Mouse (Mus musculus): Measurements from ENCODE around the gene Rtn4rl2. TPM values are rescaled to one million over a fixed set of nuclear protein-coding genes. Genes with fewer than 3 reads are reported as not detected.
A peak's percentile ranks its signal among the peaks of the same experiment; 100 is the strongest.

Gene Rtn4rl2
- polyA plus RNA-seq, 1 experiment, result 2.7 TPM

DNA sequence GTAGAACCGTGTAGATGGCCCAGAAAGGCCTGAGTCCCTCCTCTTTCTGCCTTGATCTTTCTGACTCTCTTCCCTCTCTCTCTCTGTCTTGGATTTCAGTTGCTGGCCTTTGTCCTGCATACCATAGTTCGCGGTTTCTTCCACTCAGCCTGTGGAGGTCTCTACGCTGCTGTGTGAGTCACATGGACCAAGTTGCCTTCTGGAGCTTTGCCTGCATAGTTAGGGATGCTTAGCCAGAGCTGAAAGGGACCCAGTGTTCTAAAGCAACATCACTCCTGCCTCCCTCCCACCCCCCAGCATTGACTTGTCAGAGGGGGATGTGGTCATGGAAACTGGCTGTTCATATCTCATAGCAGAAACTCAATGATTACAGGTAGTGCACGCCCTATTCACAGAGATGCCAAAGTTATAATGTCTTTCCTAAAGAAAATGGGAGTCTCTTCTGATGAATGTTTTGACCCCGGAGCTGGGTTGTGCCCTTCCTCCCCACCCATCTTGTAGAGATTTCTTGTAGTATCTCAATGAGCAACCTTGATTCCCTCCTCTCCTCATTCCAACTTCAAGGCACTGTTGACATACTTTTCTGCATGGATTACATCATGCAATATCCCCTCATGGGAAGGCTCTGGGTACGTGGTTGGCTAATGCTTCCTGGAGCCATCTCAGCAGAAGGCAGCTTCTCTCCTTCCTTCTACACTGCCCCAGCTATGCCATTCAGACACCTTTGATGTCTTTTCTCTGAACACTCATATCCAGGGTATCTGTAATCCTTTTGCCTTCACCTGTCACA lies 26.3 kb downstream of the Rtn4rl2 start:
- H3K4me1 ChIP-seq (ENCODE audit: control insufficient read depth, insufficient read depth, low read length), result no peaks in the 10 kb centered on the region
- TF ChIP-seq POLR2A (IDR thresholded peaks at IDR 0.05; ENCODE audit: control insufficient read depth, low read depth, low read length) (no peak), CTCF (IDR thresholded peaks at IDR 0.05; ENCODE audit: control insufficient read depth, insufficient read depth, insufficient replicate concordance, low read depth, low read length) (no peak)
- H3K4me3 ChIP-seq (ENCODE audit: control insufficient read depth, low read depth, low read length), result no peak overlapping the region
- no peaks in the 10 kb centered on the region for H3K36me3 ChIP-seq (ENCODE audit: control insufficient read depth, insufficient read depth, low read length)
- no peaks in the 10 kb centered on the region for H3K27me3 ChIP-seq (ENCODE audit: control insufficient read depth, insufficient read depth, low read length)
- H3K27ac ChIP-seq (ENCODE audit: control insufficient read depth, insufficient read depth, low read depth, low read length), result no peak overlapping the region

DNA sequence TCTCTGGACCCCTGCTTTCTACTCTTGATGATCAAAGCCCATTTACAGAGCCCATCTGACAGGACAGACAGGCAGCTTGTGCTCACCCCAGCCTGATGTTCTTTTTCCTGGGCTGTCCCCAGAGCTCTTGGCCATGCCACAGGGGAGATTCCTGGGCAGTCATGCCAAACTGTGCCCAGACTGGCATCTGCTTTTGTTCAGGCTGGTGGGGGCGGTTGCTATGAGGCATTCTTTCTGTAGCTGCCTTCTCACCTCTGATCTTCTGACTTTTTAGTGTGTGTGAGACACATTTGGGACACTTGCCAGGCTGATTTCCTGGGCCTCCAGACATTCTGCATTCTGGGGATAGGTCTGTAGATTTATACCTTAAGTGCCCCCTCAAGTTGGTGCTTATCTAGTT lies 28.0 kb downstream of the Rtn4rl2 start:
- H3K36me3 ChIP-seq (ENCODE audit: control insufficient read depth, insufficient read depth, low read length), result no peaks in the 10 kb centered on the region
- TF ChIP-seq CTCF (IDR thresholded peaks at IDR 0.05; ENCODE audit: control insufficient read depth, insufficient read depth, insufficient replicate concordance, low read depth, low read length) (no peak), POLR2A (IDR thresholded peaks at IDR 0.05; ENCODE audit: control insufficient read depth, low read depth, low read length) (no peak)
- H3K4me1 ChIP-seq (ENCODE audit: control insufficient read depth, insufficient read depth, low read length), result no peaks in the 10 kb centered on the region
- no peak overlapping the region for H3K4me3 ChIP-seq (ENCODE audit: control insufficient read depth, low read depth, low read length)
- H3K27me3 ChIP-seq (ENCODE audit: control insufficient read depth, insufficient read depth, low read length), result no peaks in the 10 kb centered on the region
- no peak overlapping the region for H3K27ac ChIP-seq (ENCODE audit: control insufficient read depth, insufficient read depth, low read depth, low read length)

DNA sequence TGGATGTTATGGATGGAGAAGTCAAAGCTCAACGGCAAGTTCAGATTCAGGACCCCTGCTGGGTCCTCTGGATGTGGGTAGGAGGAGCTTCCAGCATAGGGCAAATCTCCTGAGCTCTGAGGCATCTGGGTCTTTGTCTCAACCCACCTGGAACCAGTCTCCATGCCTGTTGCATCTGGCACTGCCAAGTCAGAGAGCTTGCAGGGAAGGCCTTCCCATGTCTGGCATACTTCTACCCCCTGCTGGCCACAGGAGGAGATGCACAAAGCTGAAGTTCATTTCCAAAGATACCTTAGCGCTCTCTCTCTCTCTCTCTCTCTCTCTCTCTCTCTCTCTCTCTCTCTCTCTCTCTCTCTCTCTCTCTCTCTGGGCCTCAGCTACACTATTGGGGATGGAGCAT lies 30.8 kb downstream of the Rtn4rl2 start:
- peaks cover 8% of the 10 kb centered on the region for H3K4me1 ChIP-seq (ENCODE audit: control insufficient read depth, insufficient read depth, low read length)
- no peak overlapping the region for H3K4me3 ChIP-seq (ENCODE audit: control insufficient read depth, low read depth, low read length)
- TF ChIP-seq POLR2A (IDR thresholded peaks at IDR 0.05; ENCODE audit: control insufficient read depth, low read depth, low read length) (no peak), CTCF (IDR thresholded peaks at IDR 0.05; ENCODE audit: control insufficient read depth, insufficient read depth, insufficient replicate concordance, low read depth, low read length) (peak; percentile 66; the same call in 1 of the 2 replicates)
- no peaks in the 10 kb centered on the region for H3K36me3 ChIP-seq (ENCODE audit: control insufficient read depth, insufficient read depth, low read length)
- H3K27ac ChIP-seq (ENCODE audit: control insufficient read depth, insufficient read depth, low read depth, low read length), result no peak overlapping the region
- no peaks in the 10 kb centered on the region for H3K27me3 ChIP-seq (ENCODE audit: control insufficient read depth, insufficient read depth, low read length)

DNA sequence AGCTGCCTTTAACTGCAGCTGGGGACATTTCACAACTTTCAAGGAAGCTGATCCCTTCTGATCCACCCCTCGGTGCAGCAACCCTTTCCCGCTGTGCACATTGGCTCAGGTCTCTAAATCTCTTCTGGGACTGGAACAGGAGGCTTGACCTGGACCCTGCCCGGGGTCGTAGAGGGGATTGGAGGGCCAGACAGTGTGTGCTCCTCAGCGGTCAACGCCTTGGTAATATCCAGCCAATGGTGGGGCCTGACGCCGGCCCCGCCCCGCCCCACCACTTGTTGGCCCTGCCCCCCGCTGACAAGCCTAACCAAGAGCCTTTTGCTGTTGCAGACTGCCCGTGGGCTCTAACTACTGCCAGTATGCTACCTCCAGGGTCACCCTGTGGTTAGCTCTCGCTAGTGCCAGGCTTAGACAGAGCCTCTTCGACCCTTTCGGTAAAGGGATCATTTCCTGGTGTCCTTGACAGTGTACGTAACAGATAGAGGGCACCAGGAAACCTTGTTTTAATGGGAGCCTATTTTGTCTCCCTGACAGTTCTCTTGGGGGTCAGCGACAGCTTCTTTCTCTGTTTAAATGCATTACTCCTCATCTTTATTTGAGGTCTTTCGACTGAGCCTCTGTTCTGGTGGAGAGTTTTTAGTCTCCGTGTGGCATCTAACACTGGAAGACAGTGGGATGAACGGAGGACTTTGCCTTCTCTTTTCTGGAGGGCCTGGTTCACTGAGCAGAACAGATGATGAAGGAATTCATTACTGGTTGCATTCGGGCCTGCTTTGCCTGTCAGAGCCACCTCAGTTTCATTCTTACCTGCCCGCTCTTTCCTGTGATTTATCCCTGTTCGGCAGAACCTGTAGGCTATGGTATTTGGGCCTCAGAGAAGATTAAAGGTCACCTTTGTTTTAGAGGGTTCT lies 35.1 kb downstream of the Rtn4rl2 start:
- Histone ChIP-seq H3K27me3 (ENCODE audit: control insufficient read depth, insufficient read depth, low read length) (no peaks in the 10 kb centered on the region), H3K4me1 (ENCODE audit: control insufficient read depth, insufficient read depth, low read length) (peaks cover 8% of the 10 kb centered on the region), H3K36me3 (ENCODE audit: control insufficient read depth, insufficient read depth, low read length) (no peaks in the 10 kb centered on the region), H3K27ac (ENCODE audit: control insufficient read depth, insufficient read depth, low read depth, low read length) (peak overlapping the region; percentile 57), H3K4me3 (ENCODE audit: control insufficient read depth, low read depth, low read length) (peak overlapping the region; percentile 27)
- TF ChIP-seq CTCF (IDR thresholded peaks at IDR 0.05; ENCODE audit: control insufficient read depth, insufficient read depth, insufficient replicate concordance, low read depth, low read length) (no peak), POLR2A (IDR thresholded peaks at IDR 0.05; ENCODE audit: control insufficient read depth, low read depth, low read length) (no peak)

DNA sequence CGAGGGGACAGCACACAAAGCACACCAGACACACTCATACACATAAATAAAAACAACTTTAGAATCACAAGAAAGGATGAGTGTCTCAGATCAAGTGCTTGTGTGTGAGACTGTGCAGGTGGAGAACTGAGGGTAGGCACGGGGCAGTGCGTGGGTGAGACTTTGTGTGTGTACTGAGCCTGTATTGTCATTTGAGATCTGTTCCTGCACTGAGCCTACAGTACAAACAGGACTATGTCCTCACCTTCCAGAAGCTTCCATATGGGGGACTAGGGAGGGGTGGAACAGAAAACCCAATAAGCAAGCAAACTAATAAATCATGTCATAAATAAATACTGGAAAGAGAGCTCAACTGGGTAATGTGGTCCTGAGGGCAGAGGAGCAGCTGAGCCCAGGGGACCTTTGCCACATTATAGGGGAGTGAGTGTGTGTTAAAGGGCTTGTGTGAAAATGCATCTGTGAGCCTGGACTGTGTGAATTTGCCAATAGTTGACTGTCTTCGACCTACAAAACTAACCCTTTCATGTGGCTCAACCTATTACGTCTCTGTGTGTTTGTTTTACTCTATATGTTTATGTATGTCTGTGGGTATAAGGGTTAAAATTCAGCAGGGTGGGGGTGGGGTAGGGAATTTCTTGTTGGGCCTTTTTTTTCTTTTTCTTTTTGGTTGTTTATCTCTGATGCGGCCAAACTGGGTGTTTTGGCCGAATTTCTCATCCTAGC lies 35.9 kb downstream of the Rtn4rl2 start:
- no peak overlapping the region for H3K4me3 ChIP-seq (ENCODE audit: control insufficient read depth, low read depth, low read length)
- H3K27ac ChIP-seq (ENCODE audit: control insufficient read depth, insufficient read depth, low read depth, low read length), result no peak overlapping the region
- no peak for TF ChIP-seq CTCF (IDR thresholded peaks at IDR 0.05; ENCODE audit: control insufficient read depth, insufficient read depth, insufficient replicate concordance, low read depth, low read length)
- TF ChIP-seq POLR2A (IDR thresholded peaks at IDR 0.05; ENCODE audit: control insufficient read depth, low read depth, low read length), result no peak
- H3K36me3 ChIP-seq (ENCODE audit: control insufficient read depth, insufficient read depth, low read length), result no peaks in the 10 kb centered on the region
- peaks cover 8% of the 10 kb centered on the region for H3K4me1 ChIP-seq (ENCODE audit: control insufficient read depth, insufficient read depth, low read length)
- no peaks in the 10 kb centered on the region for H3K27me3 ChIP-seq (ENCODE audit: control insufficient read depth, insufficient read depth, low read length)

DNA sequence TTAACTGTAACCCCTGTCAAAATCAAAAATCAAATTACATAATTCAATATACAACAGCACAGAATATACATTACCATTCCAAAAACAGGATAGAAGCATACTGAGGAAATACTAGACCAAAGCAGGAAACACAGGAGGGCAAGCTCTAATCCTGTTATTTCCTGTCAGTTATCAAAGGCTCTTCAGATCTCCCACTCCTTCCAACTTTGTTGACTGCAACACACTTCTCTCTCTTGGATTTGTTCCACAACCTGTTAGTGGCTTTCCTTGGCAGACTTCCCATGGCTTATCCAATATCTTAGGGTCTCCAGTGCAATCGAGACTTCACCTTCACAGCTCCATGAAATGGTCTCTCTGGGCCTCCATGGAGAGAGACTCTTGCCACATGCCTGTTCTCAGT lies 41.3 kb downstream of the Rtn4rl2 start:
- H3K4me3 ChIP-seq (ENCODE audit: control insufficient read depth, low read depth, low read length), result no peak overlapping the region

DNA sequence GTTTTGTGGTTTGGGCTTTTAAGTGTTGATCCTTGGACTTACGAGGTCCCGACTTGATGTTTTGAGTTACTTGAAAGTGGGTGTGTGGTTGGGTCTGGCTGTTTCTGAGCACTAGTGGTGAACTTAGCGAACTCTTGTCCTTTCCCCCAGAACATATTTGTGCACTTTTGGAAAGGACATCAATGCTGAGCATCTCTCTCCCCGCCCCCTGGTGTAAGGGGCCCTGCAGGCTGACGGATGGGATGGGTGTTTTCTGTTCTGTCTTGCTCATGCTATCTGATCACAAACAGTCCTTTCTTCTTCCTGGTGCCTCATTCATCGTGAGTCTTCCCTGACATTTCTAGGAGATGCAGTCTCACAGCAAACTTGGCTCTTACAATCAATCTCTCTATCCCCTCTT lies 42.9 kb downstream of the Rtn4rl2 start:
- H3K4me3 ChIP-seq (ENCODE audit: control insufficient read depth, low read depth, low read length), result no peak overlapping the region
- H3K27ac ChIP-seq (ENCODE audit: control insufficient read depth, insufficient read depth, low read depth, low read length), result no peak overlapping the region
- H3K4me1 ChIP-seq (ENCODE audit: control insufficient read depth, insufficient read depth, low read length), result peaks cover 16% of the 10 kb centered on the region
- no peaks in the 10 kb centered on the region for H3K27me3 ChIP-seq (ENCODE audit: control insufficient read depth, insufficient read depth, low read length)
- no peak for TF ChIP-seq CTCF (IDR thresholded peaks at IDR 0.05; ENCODE audit: control insufficient read depth, insufficient read depth, insufficient replicate concordance, low read depth, low read length)
- no peak for TF ChIP-seq POLR2A (IDR thresholded peaks at IDR 0.05; ENCODE audit: control insufficient read depth, low read depth, low read length)
- no peaks in the 10 kb centered on the region for H3K36me3 ChIP-seq (ENCODE audit: control insufficient read depth, insufficient read depth, low read length)

More for the DNA sequence above, 41.3 kb downstream of the Rtn4rl2 start:
- no peak overlapping the region for H3K27ac ChIP-seq (ENCODE audit: control insufficient read depth, insufficient read depth, low read depth, low read length)
- H3K27me3 ChIP-seq (ENCODE audit: control insufficient read depth, insufficient read depth, low read length), result no peaks in the 10 kb centered on the region
- no peak for TF ChIP-seq CTCF (IDR thresholded peaks at IDR 0.05; ENCODE audit: control insufficient read depth, insufficient read depth, insufficient replicate concordance, low read depth, low read length)
- H3K4me1 ChIP-seq (ENCODE audit: control insufficient read depth, insufficient read depth, low read length), result peaks cover 8% of the 10 kb centered on the region
- no peaks in the 10 kb centered on the region for H3K36me3 ChIP-seq (ENCODE audit: control insufficient read depth, insufficient read depth, low read length)
